Mouse (Mus musculus) right cerebral cortex, postnatal 10 days (tissue): ENCODE data around the gene Gstm2.
"Not testable (repeated sequence)": the region's sequence is repeated elsewhere in the genome, so short reads cannot be mapped to it uniquely, and the experiment has no call there.

Experiments used
- DNase-seq, 2 experiments: peaks; one replicate each; pipeline ENCODE4 v3.0.0; 2021; ENCODE audit warnings: low spot score in 2 of 2

Gstm2 gene

GRCm38 (mm10) chr3:107986041-107986562 is at the start of gene Gstm2:
TSS of gene Gstm2 (minus strand) at chr3:107986453.
- no peak for DNase-seq

GRCm38 (mm10) chr3:108033156-108033555 is 46.9 kb upstream of the Gstm2 start:
- DNase-seq: no peak

GRCm38 (mm10) chr3:108032113-108032512 is 45.9 kb upstream of the Gstm2 start:
- DNase-seq: no peak

GRCm38 (mm10) chr3:108028641-108029365 is 42.5 kb upstream of the Gstm2 start:
- DNase-seq: no peak

GRCm38 (mm10) chr3:108026597-108026996 is 40.3 kb upstream of the Gstm2 start:
- no peak for DNase-seq

- no peak for DNase-seq
These were observed 39.8 kb upstream of the Gstm2 start for GRCm38 (mm10) chr3:108026049-108026448.

- no peak for DNase-seq
These were observed 39.1 kb upstream of the Gstm2 start for GRCm38 (mm10) chr3:108025318-108025717.

- no peak for DNase-seq
These were observed 36.4 kb upstream of the Gstm2 start for GRCm38 (mm10) chr3:108022650-108023049.

GRCm38 (mm10) chr3:108020351-108021022 is 34.2 kb upstream of the Gstm2 start:
- not testable (repeated sequence) for DNase-seq

GRCm38 (mm10) chr3:108019226-108019625 is 33.0 kb upstream of the Gstm2 start:
- DNase-seq: not testable (repeated sequence)

GRCm38 (mm10) chr3:108018190-108018820 is 32.1 kb upstream of the Gstm2 start:
- no peak for DNase-seq

GRCm38 (mm10) chr3:108017473-108018189 is 31.4 kb upstream of the Gstm2 start, which contains the start of gene Gstm1:
TSS of gene Gstm1 (minus strand) at chr3:108017973.
- peak; percentile 94 to 96 for DNase-seq

- not testable (repeated sequence) for DNase-seq
These were observed 30.2 kb upstream of the Gstm2 start for GRCm38 (mm10) chr3:108016468-108016867.

GRCm38 (mm10) chr3:108014974-108015346 is 28.7 kb upstream of the Gstm2 start:
- no peak for DNase-seq

GRCm38 (mm10) chr3:108014098-108014973 is 28.1 kb upstream of the Gstm2 start:
- no peak for DNase-seq

GRCm38 (mm10) chr3:108013331-108013871 is 27.1 kb upstream of the Gstm2 start:
- peak; percentile 58 to 63 for DNase-seq

GRCm38 (mm10) chr3:108011558-108011957 is 25.3 kb upstream of the Gstm2 start:
- DNase-seq: no peak

- DNase-seq: peak; percentile 71 to 78
These were observed 24.0 kb upstream of the Gstm2 start for GRCm38 (mm10) chr3:108010286-108010685.

- no peak for DNase-seq
These were observed 15.8 kb upstream of the Gstm2 start for GRCm38 (mm10) chr3:108002021-108002420.

- peak in 1 of 2 experiments; percentile 7 for DNase-seq
These were observed 13.2 kb upstream of the Gstm2 start for GRCm38 (mm10) chr3:107999491-107999890.
